Mouse (Mus musculus) fat pad, adult 2 months (tissue): ENCODE measurements around the gene Klhl22.
"Not testable (repeated sequence)": the region's sequence is repeated elsewhere in the genome, so short reads cannot be mapped to it uniquely, and the experiment has no call there.

Experiments
- DNase-seq: peaks from one replicate; pipeline ENCODE4 v3.0.0-alpha.2; 2011; ENCODE audit warnings: low read depth, low spot score; ENCODE audit errors: extremely low read depth

Klhl22 gene

DNA sequence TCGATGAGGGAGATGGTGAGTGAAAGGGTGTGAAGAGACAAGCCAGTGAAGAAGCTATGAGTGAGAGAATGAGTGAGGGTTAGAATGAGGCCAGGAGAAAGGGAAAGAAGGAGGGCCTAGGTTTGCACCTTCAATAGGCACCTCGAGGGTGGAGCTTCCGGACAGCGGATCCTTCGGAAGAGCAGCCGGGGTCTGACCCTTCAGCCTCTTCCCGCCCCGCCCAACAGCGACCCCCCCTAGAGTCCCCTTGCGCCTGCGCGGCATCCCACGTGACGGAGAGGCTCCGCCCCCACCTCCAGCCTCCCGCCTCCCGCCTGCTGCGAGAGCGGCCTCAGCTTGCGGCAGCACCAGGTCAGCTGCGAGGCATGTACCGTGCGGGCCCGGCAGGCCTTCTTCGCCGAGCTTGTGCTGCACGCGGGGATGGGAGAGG, at the start of gene Klhl22:
Gene Klhl22, plus strand, starts transcription at position 275 of the 430 bp plus-strand sequence.
- DNase-seq = no peak

DNA sequence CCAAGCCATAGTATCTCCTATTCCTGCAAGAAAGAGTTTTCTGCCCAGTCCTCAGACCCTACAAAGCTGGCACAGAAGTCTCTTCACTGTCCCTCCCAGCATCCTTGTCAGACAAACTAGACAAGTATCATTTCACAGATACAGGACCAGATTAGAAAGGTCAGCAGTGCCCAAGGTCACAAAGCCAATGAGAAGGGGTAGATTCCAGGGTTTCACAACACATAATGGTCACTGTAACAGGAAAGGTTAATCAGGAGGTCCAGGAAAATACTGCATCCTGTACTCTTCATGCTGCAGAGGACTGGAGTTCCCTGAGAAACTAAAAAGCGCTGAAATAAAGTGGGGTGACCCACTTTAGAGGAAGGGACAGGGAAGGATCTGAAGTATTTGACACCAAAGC, 41.6 kb upstream of the Klhl22 start:
- DNase-seq = no peak

DNA sequence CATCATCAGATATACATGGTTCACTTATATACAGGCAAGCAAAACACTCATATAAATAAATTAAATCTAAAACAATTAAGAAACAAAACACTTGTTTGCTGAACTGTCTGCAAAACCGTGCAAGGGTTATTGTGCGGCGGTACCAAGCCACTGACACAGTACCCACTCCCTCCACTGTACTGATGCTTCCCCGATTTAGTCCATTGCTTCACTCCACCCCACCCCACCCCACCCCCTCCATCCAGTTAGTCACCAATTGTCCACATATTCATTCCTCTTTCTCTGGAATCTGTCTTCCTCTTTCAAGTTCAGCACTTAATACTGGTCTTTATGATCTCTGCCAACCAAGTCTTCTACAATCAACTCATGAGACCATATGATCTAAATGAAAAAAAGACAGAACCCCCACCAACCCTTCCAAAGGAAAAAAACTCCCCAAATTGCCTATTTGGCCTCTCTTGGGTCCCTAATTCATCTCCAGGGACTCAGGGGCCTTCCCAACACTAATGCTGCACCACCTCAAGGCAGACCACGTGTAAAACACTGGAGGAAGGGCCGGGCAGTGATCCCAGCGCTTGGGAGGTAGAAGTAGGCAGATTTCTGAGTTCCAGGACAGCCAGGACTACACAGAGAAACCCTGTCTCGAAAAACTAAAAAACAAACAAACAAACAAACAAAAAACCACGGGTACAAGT, 38.2 kb upstream of the Klhl22 start:
- DNase-seq = no peak

DNA sequence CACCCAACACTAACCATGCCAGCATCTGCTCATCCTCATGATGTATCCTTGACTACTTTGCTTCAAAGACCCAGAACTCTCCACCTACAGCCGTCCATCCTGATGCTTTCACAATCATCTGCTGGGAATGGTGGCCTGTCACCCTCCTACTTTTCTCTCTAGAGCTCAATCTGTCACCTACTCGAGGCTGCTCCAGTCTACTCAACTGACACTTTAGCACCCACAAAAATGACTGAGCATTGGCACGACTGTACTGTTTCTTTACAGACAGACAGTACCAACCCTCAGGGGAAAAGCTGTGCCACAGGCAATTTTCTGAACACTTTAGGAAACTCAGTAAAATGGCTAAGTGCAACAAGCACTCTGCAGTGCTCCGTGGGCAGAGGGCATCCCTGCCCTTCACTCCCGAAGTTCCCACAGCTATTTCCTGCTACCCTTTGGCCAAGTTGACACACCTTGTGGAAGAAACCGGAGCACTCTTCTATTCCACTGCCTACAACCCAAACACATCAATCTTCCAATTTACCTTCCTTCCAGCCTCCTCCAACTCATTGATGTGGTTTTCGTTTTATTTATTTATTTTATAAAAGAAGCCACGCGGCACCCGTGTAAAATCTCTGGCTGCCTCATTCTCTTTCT, 37.5 kb upstream of the Klhl22 start:
- DNase-seq = no peak

DNA sequence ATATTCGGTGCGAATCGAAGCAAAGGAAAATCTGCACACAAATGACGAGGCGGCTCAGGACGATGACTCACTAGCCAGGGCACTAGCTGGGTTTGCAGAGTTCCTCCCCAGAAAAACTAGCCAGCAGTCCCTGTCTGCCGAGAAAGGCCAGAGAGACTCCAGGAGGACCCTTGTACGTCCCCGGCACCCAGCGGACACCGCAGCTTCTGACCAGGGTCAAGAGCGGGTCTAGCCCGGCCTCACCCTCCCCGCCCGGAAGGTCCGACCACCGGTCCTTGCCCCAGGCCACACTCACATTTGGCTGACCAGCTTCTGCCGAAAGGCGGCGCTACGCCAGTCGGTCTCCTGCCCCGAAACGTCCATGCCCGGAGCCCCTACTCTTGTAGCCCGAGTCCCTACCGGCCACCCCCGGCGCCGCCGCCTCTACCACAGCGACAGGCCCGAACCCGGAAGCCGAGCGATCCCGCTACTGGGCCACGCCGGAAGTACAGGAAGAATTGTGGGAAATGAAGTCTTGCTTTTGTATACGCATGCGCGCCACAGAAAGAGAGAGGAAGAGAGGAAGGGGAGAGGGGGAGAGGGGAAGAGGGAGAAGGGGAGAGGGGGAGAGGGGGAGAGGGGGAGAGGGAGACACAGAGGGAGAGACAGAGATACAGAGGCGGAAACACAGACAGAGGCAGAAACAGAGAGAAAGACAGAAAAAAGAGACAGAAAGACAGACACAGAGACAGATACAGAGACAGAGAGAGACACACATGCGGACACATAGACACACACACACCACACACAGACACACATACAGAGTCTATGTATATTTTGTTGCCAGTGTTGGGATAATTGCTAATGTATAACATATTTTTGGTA, 36.7 kb upstream of the Klhl22 start:
- DNase-seq = no peak

DNA sequence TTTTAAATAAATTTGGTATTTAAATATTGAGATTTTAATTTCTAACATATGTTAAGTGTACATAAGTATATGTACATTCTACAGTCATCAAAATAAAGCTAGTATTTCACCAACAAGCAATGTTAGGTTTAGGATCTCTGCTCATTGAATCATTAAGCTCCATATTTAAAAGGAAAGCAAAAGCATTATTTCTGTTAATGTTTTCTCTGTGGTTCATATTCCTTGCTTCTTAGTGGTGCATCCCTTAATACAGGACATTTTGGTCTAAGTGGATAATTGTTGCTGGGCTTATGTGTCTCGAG, 36.1 kb upstream of the Klhl22 start:
- DNase-seq = no peak

DNA sequence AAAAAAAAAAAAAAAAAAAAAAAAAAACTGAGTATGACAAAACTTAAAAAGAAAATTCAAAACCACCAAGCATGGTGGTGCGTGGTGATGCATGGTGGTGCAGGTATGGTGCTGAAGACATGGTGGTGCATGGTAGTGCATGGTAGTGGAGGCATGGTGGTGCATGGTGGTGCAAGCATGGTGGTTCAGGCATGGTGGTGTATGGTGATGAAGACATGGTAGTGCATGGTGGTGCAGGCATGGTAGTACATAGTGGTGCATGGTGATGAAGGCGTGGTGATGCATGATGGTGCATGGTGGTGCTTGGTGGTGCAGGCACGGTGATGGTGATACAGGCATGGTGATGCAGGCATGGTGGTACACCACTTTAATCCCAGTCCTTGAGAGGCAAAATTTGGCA, 35.0 kb upstream of the Klhl22 start:
- DNase-seq = no peak

DNA sequence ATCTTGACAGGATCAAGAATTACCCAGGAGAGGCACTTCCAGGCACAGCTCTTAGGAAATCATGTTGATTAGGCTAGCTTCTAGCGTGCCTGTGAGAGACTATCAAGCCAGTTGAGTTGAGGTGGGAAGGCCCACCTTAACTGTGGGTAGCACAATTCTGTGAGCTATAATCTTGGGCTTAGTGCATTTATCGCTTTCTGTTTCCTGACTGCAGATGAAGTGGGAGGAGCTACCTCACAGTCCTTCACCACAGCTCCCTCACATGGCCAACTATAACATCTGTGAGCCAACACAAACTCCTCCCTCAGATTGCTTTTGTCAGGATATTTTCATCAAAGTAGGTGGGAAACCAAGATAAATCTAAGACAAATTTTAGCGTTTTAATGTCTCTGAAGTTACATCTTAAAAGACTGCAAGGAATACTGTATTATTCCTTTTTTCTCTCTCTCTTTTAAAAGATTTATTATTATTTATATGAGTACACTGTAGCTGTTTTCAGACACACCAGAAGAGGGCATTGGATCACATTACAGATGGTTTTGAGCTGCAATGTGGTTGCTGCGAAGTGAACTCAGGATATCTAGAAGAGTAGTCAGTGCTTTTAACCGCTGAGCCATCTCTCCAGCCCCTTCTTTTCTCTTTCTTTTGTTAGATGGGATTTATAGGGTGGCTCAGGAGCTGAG, 32.1 kb upstream of the Klhl22 start:
- no peak for DNase-seq

DNA sequence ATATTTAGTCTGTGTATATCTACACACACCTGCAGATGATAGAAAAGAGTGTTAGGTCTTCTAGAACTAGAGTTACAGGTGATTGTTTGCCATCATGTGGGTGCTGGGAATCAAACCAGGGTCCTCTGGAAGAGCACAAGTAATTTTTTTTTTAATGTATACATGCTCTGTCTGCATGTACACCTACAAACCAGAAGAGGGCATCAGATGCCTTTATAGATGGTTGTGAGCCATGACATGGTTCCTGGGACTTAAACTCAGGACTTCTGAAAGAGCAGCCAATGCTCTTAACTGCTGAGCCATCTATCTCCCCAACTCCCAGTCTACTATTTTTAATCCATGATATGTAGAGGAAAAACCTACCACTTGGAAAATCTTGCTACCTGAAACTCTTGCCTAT, 29.4 kb upstream of the Klhl22 start:
- DNase-seq = no peak

DNA sequence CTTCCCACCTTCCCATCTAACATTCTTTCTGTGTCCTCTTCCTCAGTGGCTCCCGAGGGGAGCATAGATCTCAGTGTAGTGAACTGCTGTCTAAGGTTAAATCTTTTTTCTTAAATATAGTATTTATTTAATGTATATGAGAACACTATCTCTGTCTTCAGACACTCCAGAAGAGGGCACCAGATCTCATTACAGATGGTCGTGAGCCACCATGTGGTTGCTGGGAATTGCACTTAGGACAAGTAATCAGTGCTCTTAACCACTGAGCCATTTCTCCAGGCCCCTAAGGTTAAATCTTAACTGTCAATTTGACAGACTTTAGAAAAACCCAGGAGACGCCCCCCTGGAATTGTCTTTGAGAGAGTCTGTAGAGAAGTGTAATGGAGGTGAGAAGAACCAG, 27.4 kb upstream of the Klhl22 start:
- DNase-seq = no peak

DNA sequence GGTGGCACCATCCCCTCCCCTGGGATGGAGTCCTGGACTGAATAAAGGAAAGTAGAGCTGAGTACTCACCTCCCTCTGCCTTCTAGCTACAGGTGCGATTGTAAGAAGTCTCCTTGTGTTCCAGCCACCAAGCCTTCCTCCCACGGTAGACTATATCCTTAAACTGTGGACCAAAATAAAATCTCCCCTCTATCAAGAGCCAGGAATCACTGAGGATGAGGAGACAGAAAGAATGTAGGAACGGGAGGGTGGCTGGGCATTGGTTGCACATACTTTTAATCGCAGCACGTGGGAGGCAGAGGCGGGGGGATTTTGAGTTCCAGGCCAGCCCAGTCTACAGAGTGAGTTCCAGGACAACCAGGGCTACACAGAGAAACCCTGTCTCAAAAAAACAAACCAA, 27.0 kb upstream of the Klhl22 start:
- DNase-seq = no peak

DNA sequence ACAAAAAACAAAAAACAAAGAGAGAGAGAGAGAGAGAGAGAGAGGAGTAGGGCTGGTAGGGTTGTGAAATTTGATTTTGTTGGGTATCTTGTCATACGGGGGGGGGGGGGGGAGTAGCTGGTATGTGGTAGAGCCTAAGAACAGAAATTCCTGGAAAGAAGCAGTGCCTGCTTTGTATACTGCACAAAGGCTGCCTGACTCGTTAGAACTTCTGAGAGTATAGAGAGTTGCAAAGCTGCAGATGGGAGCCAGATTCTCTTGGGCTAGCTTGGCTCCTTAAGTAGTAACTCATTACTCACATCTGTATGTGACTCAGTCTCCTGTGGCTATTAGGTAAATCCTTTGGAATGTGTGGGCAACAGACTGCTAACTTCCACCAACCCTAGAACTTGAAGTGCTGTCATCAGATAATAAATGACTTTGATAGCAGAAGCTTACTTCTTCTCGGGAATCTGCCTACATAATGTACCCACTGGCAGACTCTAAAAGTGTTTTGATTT, 26.5 kb upstream of the Klhl22 start, which contains the start of gene Med15:
Gene Med15, minus strand, starts transcription at position 51 of the 500 bp plus-strand sequence.
- peak; percentile 55 for DNase-seq

DNA sequence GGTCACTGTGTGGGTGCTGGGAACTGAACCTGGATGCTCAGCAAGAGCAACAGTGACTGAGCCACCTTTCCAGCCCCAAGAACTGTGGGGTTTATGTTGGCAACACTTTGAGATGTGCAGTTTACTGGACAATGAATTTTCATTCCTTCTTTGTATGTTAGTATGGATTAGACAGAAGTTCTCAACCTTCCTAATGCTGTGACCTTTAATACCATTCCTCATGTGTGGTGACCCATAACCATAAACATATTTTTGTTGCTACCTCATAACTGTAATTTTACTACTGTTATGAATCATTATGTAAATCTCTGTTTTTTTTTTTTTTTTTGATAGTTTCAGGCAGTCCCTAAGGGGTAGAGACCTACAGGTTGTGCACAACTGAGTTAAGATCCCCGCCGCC, 25.8 kb upstream of the Klhl22 start:
- DNase-seq = no peak

DNA sequence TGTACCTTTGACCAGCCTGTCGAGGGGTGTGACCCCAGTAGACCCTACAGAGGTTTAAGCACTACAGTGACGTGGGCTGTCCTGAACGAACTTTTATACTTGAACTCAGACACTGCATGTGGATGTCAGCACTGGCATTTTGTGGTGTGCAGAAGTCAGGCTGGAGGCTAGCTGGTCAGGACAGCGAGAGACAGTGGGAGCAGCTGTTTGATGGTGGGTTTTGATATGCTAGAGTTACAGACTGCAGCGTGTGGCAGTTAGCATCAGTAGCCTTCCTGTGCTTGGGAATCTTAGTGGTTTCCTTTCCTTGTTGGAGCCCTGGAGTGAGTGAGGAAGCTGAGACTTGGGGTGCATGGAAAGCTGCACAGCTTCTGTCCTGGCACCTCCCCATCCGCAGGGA, 24.5 kb upstream of the Klhl22 start:
- not testable (repeated sequence) for DNase-seq

DNA sequence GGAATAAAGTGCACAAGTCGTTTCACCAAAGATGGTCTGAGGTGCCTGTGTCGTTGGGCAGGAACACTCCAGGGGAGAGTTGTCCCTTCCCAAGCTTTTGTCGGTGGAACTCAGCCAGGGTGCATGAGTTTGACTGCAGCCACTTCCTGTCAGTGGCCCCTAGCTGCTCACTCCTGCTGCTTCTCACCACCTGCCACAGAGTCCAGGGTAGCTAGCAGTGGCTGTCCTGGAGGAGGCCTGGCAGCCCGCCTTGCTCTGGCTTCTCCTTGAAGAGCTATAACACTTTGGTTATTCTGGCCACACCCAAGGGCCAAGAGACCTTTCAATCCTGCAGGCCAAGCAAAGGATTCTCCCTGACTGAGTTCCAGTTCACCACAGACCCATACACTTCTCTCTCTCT, 23.3 kb upstream of the Klhl22 start:
- no peak for DNase-seq

DNA sequence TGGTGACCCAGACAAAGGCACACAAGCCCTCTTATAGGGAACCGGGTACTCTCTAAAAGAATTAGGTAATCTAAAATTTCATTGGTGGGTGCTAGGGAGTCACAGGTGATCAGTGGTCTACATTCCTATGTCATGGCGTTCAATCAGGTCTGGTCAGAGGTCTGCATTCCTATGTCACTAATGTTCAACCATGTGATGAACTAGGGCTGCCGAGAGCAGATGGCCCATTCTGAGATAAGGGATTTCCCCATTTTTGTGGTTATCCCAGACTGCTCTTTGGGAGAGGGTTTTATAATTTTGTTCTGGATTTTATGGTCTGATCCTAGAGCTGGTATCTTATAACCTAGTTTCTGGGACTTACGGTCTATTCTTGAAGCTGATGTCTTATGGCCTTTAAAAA, 19.3 kb upstream of the Klhl22 start:
- no peak for DNase-seq

DNA sequence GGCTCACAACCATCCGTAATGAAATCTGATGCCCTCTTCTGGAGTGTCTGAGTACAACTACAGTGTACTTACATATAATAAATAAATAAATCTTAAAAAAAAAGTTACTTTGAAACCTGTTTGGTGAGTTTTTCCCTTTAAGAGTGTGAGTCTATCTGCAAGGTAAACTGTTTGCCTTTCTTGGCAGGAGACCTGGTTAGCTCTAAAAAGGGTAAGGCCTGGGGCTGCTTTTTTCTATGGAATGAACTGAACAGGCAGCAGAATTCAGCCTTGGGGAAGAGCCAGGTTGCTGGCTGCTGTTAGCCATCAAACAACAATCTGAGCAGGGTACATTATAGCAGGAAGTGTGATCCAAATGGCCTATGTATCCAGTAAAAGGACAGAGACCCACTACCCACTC, 16.6 kb upstream of the Klhl22 start:
- DNase-seq = peak; percentile 45

DNA sequence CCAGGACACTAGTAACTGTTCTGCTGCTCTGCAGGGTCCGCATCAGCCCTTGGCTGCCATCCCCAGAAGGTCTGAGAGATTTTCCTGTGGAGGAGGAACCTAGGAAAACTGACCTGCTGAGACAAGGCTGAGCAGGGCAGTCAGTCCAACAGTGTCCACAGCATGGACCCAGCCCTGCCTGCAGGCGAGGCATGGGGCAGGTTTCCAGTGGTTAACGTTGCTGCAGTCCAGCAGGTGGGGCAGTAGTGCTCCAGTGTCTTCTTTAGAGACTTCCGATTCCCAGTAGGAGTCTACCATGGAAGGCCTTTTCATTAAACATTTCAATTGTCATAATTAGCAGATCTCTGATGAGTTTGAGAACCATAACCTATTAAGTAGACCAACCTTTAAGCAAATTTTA, 16.1 kb upstream of the Klhl22 start:
- DNase-seq = no peak

DNA sequence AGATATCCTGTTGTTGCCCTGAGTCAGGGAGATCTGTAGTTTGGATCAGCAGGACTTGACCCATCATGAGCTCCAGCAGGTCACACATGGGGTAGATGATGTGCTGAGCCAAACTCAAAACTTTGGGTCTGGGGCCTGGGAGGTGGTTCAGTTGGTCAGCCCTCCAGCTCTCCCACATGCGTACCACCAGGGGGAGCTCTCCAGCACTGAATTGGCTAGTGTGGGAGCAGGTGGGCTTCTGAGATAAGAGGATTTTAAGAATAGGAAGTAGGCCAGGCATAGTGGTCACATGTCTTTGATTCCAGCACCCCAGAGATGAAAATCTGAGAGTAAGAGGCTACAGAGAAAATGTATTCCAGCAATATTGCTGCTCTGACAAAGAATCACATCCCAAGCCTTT, 14.9 kb upstream of the Klhl22 start:
- DNase-seq = no peak

DNA sequence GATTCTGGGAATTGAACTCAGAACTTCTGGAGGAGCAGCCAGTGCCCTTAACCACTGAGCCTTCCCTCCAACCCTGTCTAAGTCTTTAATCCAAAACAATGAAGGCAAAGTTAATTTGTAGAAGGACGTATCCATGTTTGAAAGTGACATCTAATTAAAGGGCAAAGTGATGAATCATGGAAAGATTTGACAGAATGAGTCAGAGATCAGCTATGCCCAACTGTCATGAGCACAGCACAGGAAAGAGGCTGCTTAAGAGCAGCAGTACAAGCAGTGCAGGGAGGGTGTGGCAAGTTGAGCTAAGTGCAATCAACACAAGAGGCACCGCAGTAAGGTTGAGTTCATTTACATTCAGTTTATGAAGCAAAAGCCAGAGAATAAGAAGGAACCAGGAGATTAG, 14.4 kb upstream of the Klhl22 start:
- no peak for DNase-seq

DNA sequence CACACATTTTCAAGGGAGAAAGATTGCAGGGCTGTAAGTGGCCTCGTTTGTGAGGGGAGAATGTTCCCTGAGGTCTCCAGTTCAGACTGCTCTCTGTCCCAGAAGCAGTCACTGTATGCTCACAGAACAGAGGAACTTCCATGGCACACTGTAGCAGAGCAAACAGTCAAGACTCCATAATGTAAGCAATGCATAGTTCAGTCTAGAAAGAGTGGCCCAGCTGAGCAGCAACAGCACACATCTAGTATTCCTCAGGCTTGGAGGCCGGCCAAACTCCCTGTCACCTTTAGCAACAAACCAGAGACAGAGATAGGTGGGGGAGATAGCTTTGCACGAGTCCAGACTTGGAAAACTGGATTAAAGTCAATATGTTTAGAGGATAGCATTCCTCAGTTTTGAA, 6.4 kb upstream of the Klhl22 start:
- DNase-seq = no peak
